Mouse (Mus musculus) yolk sac, embryonic 10.5 days (tissue): Measurements from ENCODE around the gene Htra3.

Experiments
- DNase-seq: peaks from one replicate; pipeline ENCODE4 v3.0.0-alpha.2; 2017; ENCODE audit warnings: low spot score

Htra3 gene

DNA sequence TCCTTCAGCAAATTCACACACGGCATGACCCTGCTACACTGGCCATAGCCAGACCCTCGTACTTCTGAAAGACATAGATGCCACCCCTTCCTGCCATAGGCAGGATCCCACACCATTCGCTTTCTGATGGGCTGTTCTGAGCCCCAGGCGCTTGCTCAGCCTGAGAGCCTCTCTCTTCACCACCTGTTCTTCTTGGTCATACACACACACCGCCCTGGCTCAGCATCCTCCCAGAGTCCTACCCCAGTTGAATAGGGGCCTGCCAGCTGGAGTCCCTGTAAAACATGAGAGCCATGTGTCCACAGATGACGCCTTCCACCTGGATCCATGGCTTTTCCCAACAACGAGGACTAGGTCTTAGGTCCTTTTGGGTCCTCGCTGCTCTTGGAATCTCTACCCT, 66.9 kb downstream of the Htra3 start:
- DNase-seq, result no peak

DNA sequence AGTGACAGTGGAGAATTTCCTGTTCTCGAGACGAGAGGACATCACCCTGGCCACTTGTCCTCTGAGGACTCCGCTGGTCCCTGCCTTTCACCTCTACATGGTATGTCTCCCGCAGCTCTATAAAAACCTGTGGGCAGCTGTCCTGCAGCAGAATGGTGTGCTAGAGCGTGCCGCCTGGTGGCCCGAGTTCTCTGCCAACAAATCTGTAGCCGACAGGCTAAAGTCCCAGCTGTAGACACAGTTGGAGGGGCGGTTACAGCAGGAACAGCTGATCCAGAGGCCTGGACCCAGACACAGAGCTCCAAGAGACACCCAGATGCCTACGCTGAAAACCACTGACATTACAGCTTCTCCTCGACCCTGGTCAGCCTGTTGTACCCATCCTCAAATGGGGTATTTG, 67.7 kb downstream of the Htra3 start:
- no peak for DNase-seq

DNA sequence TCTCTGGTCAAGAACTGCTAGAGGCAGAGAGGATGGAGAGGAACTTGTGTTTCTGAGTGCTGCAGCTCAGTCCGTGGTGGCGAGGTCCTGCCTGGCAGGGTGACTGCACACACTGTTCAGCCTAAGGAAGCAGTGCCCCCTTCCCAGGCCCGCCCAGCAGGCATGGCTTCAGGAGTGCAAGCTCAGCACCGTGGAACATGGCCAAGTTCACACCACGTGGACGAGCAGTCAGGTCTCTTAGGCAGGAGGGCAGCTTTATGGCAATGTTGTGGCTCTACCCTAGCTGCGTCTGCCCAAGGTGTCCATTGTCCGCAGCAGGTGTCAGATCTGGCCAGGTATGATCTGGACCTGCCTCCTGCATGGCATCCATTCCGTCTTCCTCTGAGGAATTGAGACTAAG, 68.4 kb downstream of the Htra3 start:
- DNase-seq, result no peak

DNA sequence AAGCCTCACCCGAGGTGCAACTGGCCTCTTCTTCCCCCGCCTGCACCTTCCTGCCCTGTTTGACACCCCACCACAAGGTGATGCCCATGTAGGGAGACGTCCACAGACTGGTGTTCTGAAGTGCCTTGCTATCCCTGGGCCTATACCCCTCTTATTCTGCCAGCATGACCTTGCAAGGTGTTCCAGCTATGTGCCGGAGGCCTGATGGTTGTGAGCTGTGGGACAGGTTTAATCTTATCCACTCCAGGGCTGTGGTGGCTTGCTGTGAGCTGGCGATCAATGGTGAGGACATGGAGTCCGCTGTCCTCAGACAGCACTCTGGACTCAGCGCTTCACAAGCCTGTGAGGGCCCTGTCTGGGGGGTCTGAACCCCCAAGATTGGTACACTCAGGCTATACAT, 69.2 kb downstream of the Htra3 start:
- no peak for DNase-seq

DNA sequence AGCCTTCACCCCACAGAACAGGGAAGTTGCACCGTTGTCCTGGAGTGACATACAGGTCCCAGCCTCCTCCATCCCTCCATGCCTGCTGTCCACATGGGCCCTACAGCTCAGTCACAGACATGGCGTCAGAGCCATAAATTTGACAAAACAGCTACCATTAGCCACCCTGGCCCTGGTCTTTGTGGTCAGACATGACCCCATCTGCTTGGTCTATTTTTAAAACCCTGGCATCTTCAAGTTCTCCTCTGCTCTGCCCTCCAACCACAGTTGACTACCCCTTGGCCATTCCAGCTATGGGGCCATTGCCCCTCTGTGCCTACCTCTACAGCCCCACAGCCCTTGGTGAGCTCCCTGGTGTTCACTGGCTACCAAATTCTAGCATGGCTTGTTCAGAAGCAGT, 69.6 kb downstream of the Htra3 start:
- DNase-seq, result no peak

GRCm38 (mm10) chr5:35609381-35609780, 70.2 kb downstream of the Htra3 start:
- peak; percentile 17 for DNase-seq

DNA sequence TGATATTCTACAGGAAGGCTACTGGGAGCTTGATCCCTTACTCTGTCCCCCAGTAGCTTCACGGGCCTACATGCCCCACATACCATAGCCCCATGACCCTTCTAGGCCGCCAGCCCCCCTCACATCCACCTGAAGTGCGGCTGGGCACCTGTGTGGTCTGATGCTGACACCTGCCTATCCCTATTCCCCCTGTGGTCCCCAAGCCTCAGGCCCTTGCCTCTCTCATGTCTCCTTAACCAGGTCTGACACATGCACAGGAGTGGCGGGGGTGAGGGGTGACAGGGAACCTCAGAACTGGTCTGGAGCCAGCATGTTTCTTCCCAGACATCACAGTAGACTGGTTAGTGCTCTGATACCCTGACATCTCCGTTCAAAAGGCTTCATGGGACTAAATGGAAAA, 71.0 kb downstream of the Htra3 start:
- no peak for DNase-seq

- DNase-seq, result no peak
These were observed 71.8 kb downstream of the Htra3 start for GRCm38 (mm10) chr5:35607784-35608183.

- no peak for DNase-seq
These were observed 72.8 kb downstream of the Htra3 start for GRCm38 (mm10) chr5:35606800-35607199.

DNA sequence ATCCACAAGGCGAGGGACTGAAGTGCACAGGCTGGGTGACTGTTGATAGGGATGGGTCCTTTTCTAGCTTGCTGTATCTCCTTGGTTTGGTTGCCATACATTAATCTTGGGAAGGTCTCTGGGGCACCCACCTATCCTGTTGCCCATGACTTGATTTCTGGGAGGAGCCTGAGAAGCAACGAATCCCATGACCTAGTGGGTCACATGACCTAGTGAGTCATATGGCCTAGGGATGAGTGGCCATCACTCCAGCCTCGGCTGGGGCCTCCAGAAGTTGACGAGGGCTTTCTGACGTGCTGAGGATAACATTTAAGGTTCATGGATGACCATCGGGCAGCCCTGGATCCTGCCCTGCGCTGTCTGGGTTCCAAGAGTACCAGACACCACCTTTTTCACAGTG, 74.2 kb downstream of the Htra3 start:
- no peak for DNase-seq
